Mouse (Mus musculus) liver, embryonic 14.5 days (tissue): ENCODE results near the gene Rph3a.
A peak's percentile ranks its signal among the peaks of the same experiment; 100 is the strongest.

ENCODE experiments used
- CTCF ChIP-seq: IDR thresholded peaks from 2 replicates; pipeline ENCODE4 v1.5.1; 2016; ENCODE audit warnings: antibody characterized with exemption, low read depth, control low read depth
- EP300 ChIP-seq: IDR thresholded peaks from 2 replicates; pipeline ENCODE4 v1.6.1; 2016; ENCODE audit warnings: antibody characterized with exemption, low read depth

- TF ChIP-seq CTCF (peak; percentile 34; the same call in 1 of the 2 replicates), EP300 (no peak)
Observed at GRCm38 (mm10) chr5:120980116-120980515, 29.8 kb downstream of the Rph3a start.
